Mouse (Mus musculus): ENCODE data around the gene Klhl5. TPM values are rescaled to one million over a fixed set of nuclear protein-coding genes. Genes with fewer than 3 reads are reported as not detected.

Klhl5 gene
- polyA plus RNA-seq (2014; fragmentation: Illumina TruSeq; extraction: RNeasy Lipid Tissue Mini Kit (QIAGEN cat#74804); ENCODE audit: low replicate concordance), result 21.0 TPM

DNA sequence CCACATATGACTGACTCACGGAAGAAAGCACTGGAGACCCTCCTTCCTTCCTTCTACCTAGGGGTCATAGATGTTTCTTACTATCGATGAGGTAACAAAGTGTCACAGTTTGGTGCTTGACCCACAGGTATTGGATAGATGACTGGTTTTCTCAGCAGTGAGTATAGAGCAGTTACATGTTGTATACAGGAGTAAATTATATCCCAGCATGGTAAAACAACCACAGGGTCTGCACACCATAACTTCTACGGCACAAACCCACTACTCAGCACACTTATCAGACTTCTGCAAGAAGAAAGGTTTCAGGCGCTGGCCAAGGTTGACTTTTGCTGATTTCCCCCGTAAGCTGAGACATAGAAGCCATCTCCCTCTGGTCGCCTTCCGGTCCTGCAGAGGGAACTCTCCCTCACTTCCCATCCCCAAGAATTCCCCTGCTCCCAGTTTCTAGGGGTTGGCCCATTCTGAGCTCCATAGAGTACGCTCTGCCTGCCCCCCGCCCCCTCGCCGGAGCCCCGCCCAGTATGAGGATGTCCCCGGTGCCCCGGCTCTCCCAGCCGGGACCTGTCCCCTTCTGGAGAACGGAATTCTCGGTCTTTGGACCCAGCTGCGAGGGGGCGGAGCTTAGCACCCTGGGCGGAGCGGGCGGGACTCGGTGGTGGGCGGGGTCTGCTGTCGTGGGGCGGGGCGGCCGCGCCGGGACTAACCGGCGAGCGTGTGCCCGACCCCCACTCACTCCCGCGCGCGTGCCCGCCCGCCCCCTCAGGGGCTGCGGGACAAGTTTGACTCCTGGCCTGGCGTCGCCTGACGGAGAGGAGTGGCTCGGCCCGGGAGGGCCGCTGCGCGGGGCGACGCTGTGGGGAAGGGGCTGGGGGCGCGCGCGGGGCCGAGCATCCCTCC, at the start of gene Klhl5:
TSS of gene Klhl5 (plus strand) at position 664 of the 897 bp plus-strand sequence.

GRCm38 (mm10) chr5:65091921-65092320, 15.4 kb upstream of the Klhl5 start, which contains the start of gene Tmem156:
Gene Tmem156 (minus strand): TSS chr5:65092132.

GRCm38 (mm10) chr5:65199346-65200128, 92.2 kb downstream of the Klhl5 start, which contains the start of gene Wdr19:
Gene Wdr19 (plus strand): TSS chr5:65199696.

Other genes with a start within 250 kb of the Klhl5 start
- 15.5 TPM for gene Tlr1, start 174.0 kb upstream of the Klhl5 start, polyA plus RNA-seq (2014; fragmentation: Illumina TruSeq; extraction: RNeasy Lipid Tissue Mini Kit (QIAGEN cat#74804); ENCODE audit: low replicate concordance)
- gene Tlr6, start 147.4 kb upstream of the Klhl5 start, polyA plus RNA-seq (2014; fragmentation: Illumina TruSeq; extraction: RNeasy Lipid Tissue Mini Kit (QIAGEN cat#74804); ENCODE audit: low replicate concordance), result 1.2 TPM
- gene Fam114a1, start 137.5 kb upstream of the Klhl5 start, polyA plus RNA-seq (2014; fragmentation: Illumina TruSeq; extraction: RNeasy Lipid Tissue Mini Kit (QIAGEN cat#74804); ENCODE audit: low replicate concordance), result 39.7 TPM
- 1.8 TPM for gene Tmem156, start 15.4 kb upstream of the Klhl5 start, polyA plus RNA-seq (2014; fragmentation: Illumina TruSeq; extraction: RNeasy Lipid Tissue Mini Kit (QIAGEN cat#74804); ENCODE audit: low replicate concordance)
- 1.8 TPM for gene Wdr19, start 92.2 kb downstream of the Klhl5 start, polyA plus RNA-seq (2014; fragmentation: Illumina TruSeq; extraction: RNeasy Lipid Tissue Mini Kit (QIAGEN cat#74804); ENCODE audit: low replicate concordance)
- 13.6 TPM for gene Rfc1, start 228.1 kb downstream of the Klhl5 start, polyA plus RNA-seq (2014; fragmentation: Illumina TruSeq; extraction: RNeasy Lipid Tissue Mini Kit (QIAGEN cat#74804); ENCODE audit: low replicate concordance)
- gene Klb, start 240.8 kb downstream of the Klhl5 start, polyA plus RNA-seq (2014; fragmentation: Illumina TruSeq; extraction: RNeasy Lipid Tissue Mini Kit (QIAGEN cat#74804); ENCODE audit: low replicate concordance), result 0.52 TPM

Data from small intestine, adult 10 weeks (tissue).